Mouse (Mus musculus): ENCODE results near the gene Hectd4. TPM values are rescaled to one million over a fixed set of nuclear protein-coding genes. Genes with fewer than 3 reads are reported as not detected.
"Not testable (repeated sequence)": the region's sequence is repeated elsewhere in the genome, so short reads cannot be mapped to it uniquely, and the experiment has no call there.

Hectd4 gene
- polyA plus RNA-seq, 1 experiment: 61.5 TPM

- peaks cover 10% of the 10 kb centered on the region for H3K4me1 ChIP-seq (replicated peaks; ENCODE audit: control insufficient read depth, insufficient read depth, low read length)
- H3K4me3 ChIP-seq (ENCODE audit: control insufficient read depth, insufficient read depth, low read length): no peak overlapping the region
- no peak for DNase-seq
- TF ChIP-seq POLR2A (IDR thresholded peaks at IDR 0.05; ENCODE audit: control insufficient read depth, extremely low read depth, insufficient read depth, low read length, poor library complexity): no peak
- TF ChIP-seq CTCF (IDR thresholded peaks at IDR 0.05; ENCODE audit: borderline replicate concordance, control insufficient read depth, extremely low read depth, insufficient read depth, low read length, poor library complexity): no peak
- H3K36me3 ChIP-seq (ENCODE audit: control insufficient read depth, insufficient read depth, low read length): no peaks in the 10 kb centered on the region
- WGBS: 79% methylated on average over 4 of the region's 4 CpGs
- no peak overlapping the region for H3K27ac ChIP-seq (ENCODE audit: control insufficient read depth, insufficient read depth, low read length)
- H3K27me3 ChIP-seq (ENCODE audit: control insufficient read depth, insufficient read depth, low read length): no peaks in the 10 kb centered on the region
Observed at GRCm38 (mm10) chr5:121226845-121227244, 6.8 kb downstream of the Hectd4 start.

DNA sequence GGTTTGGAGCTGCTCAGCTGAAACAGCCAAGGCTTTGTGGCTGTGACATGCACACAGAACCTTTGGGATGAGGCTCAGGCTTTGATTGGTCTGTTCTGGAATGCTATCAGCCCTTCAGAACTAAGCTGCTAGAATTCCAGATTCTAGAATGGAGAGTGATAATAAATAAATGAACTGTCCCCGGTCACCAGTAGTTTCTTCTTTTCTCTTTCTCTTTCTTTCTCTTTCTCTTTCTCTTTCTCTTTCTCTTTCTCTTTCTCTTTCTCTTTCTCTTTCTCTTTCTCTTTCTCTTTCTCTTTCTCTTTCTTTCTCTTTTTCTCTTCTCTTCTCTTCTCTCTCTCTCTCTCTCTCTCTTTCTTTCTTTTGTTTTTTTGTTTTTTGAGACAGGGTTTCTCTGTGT lies 7.3 kb downstream of the Hectd4 start:
- WGBS: 90% methylated on average over 1 of the region's 1 CpGs
- H3K4me1 ChIP-seq (replicated peaks; ENCODE audit: control insufficient read depth, insufficient read depth, low read length): peaks cover 10% of the 10 kb centered on the region
- not testable (repeated sequence) for H3K36me3 ChIP-seq (ENCODE audit: control insufficient read depth, insufficient read depth, low read length); H3K27ac ChIP-seq (ENCODE audit: control insufficient read depth, insufficient read depth, low read length); DNase-seq; H3K4me3 ChIP-seq (ENCODE audit: control insufficient read depth, insufficient read depth, low read length); H3K27me3 ChIP-seq (ENCODE audit: control insufficient read depth, insufficient read depth, low read length)

- no peak overlapping the region for H3K4me3 ChIP-seq (ENCODE audit: control insufficient read depth, insufficient read depth, low read length)
- no peak overlapping the region for H3K27ac ChIP-seq (ENCODE audit: control insufficient read depth, insufficient read depth, low read length)
- WGBS: 96% methylated on average over 2 of the region's 2 CpGs
- peaks cover 10% of the 10 kb centered on the region for H3K4me1 ChIP-seq (replicated peaks; ENCODE audit: control insufficient read depth, insufficient read depth, low read length)
- TF ChIP-seq POLR2A (IDR thresholded peaks at IDR 0.05; ENCODE audit: control insufficient read depth, extremely low read depth, insufficient read depth, low read length, poor library complexity): no peak
- no peak for TF ChIP-seq CTCF (IDR thresholded peaks at IDR 0.05; ENCODE audit: borderline replicate concordance, control insufficient read depth, extremely low read depth, insufficient read depth, low read length, poor library complexity)
- DNase-seq: no peak
- no peaks in the 10 kb centered on the region for H3K36me3 ChIP-seq (ENCODE audit: control insufficient read depth, insufficient read depth, low read length)
- no peaks in the 10 kb centered on the region for H3K27me3 ChIP-seq (ENCODE audit: control insufficient read depth, insufficient read depth, low read length)
Observed at GRCm38 (mm10) chr5:121229182-121229581, 9.2 kb downstream of the Hectd4 start.

DNA sequence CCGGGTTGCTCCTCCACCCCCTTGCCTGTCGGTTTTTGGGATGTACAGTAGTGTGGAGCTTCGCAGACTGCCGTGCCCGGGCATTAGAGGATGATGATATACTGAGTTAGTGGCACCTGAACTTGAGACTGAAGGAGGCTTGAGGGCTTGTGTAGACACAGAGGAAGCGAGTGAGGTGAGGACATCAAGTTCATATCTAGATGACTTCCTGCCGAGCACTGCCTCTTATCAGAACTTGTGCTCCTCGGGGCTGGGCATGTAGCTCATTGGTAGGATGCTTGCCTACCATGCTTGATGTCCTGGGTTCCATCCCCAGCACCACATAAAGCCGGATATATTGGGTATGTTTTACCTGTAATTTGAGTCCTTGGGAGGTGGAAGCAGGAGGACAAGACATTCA lies 10.8 kb downstream of the Hectd4 start:
- H3K36me3 ChIP-seq (ENCODE audit: control insufficient read depth, insufficient read depth, low read length): no peaks in the 10 kb centered on the region
- 71% methylated on average over 9 of the region's 9 CpGs for WGBS
- DNase-seq: no peak
- no peak overlapping the region for H3K4me3 ChIP-seq (ENCODE audit: control insufficient read depth, insufficient read depth, low read length)
- no peak for TF ChIP-seq CTCF (IDR thresholded peaks at IDR 0.05; ENCODE audit: borderline replicate concordance, control insufficient read depth, extremely low read depth, insufficient read depth, low read length, poor library complexity)
- TF ChIP-seq POLR2A (IDR thresholded peaks at IDR 0.05; ENCODE audit: control insufficient read depth, extremely low read depth, insufficient read depth, low read length, poor library complexity): no peak
- no peak overlapping the region for H3K27ac ChIP-seq (ENCODE audit: control insufficient read depth, insufficient read depth, low read length)
- no peaks in the 10 kb centered on the region for H3K27me3 ChIP-seq (ENCODE audit: control insufficient read depth, insufficient read depth, low read length)
- H3K4me1 ChIP-seq (replicated peaks; ENCODE audit: control insufficient read depth, insufficient read depth, low read length): peaks cover 10% of the 10 kb centered on the region

GRCm38 (mm10) chr5:121232789-121233188 lies 12.8 kb downstream of the Hectd4 start:
- no peak overlapping the region for H3K27ac ChIP-seq (ENCODE audit: control insufficient read depth, insufficient read depth, low read length)

GRCm38 (mm10) chr5:121233726-121234125 lies 13.7 kb downstream of the Hectd4 start:
- H3K4me1 ChIP-seq (replicated peaks; ENCODE audit: control insufficient read depth, insufficient read depth, low read length): peaks cover 7% of the 10 kb centered on the region
- no peak overlapping the region for H3K27ac ChIP-seq (ENCODE audit: control insufficient read depth, insufficient read depth, low read length)
- no peaks in the 10 kb centered on the region for H3K36me3 ChIP-seq (ENCODE audit: control insufficient read depth, insufficient read depth, low read length)
- TF ChIP-seq CTCF (IDR thresholded peaks at IDR 0.05; ENCODE audit: borderline replicate concordance, control insufficient read depth, extremely low read depth, insufficient read depth, low read length, poor library complexity): no peak
- WGBS: 96% methylated on average over 2 of the region's 2 CpGs
- H3K4me3 ChIP-seq (ENCODE audit: control insufficient read depth, insufficient read depth, low read length): no peak overlapping the region
- no peak for DNase-seq
- no peaks in the 10 kb centered on the region for H3K27me3 ChIP-seq (ENCODE audit: control insufficient read depth, insufficient read depth, low read length)

More at GRCm38 (mm10) chr5:121232789-121233188, 12.8 kb downstream of the Hectd4 start:
- TF ChIP-seq CTCF (IDR thresholded peaks at IDR 0.05; ENCODE audit: borderline replicate concordance, control insufficient read depth, extremely low read depth, insufficient read depth, low read length, poor library complexity) (no peak), POLR2A (IDR thresholded peaks at IDR 0.05; ENCODE audit: control insufficient read depth, extremely low read depth, insufficient read depth, low read length, poor library complexity) (no peak)
- no peak for DNase-seq
- 100% methylated on average over 1 of the region's 1 CpGs for WGBS
- H3K27me3 ChIP-seq (ENCODE audit: control insufficient read depth, insufficient read depth, low read length): no peaks in the 10 kb centered on the region
- no peak overlapping the region for H3K4me3 ChIP-seq (ENCODE audit: control insufficient read depth, insufficient read depth, low read length)
- H3K4me1 ChIP-seq (replicated peaks; ENCODE audit: control insufficient read depth, insufficient read depth, low read length): peaks cover 7% of the 10 kb centered on the region
- no peaks in the 10 kb centered on the region for H3K36me3 ChIP-seq (ENCODE audit: control insufficient read depth, insufficient read depth, low read length)

DNA sequence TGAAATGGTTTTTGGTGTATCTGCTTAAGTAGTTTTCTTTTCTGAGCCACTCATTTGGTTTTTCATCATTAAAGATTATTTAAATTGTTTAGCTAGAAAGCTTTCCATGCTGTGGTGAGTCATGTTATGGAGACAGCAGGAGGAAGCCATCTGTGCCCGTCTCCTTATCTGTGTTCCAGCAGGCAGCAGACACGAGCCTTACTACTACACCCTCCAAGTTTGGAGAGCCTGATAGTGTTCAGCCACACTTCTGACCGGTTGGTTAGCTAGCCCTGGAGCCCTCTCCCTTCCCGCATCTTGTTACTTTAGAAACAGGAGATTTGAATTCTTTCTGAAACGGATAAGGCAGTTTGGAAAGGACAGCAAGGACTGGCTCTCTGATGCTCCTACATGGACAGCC lies 16.2 kb downstream of the Hectd4 start:
- TF ChIP-seq CTCF (IDR thresholded peaks at IDR 0.05; ENCODE audit: borderline replicate concordance, control insufficient read depth, extremely low read depth, insufficient read depth, low read length, poor library complexity): no peak
- TF ChIP-seq POLR2A (IDR thresholded peaks at IDR 0.05; ENCODE audit: control insufficient read depth, extremely low read depth, insufficient read depth, low read length, poor library complexity): no peak
- H3K4me3 ChIP-seq (ENCODE audit: control insufficient read depth, insufficient read depth, low read length): no peak overlapping the region
- WGBS: 89% methylated on average over 5 of the region's 5 CpGs
- H3K4me1 ChIP-seq (replicated peaks; ENCODE audit: control insufficient read depth, insufficient read depth, low read length): no peaks in the 10 kb centered on the region
- no peaks in the 10 kb centered on the region for H3K36me3 ChIP-seq (ENCODE audit: control insufficient read depth, insufficient read depth, low read length)
- no peak for DNase-seq
- no peaks in the 10 kb centered on the region for H3K27me3 ChIP-seq (ENCODE audit: control insufficient read depth, insufficient read depth, low read length)
- no peak overlapping the region for H3K27ac ChIP-seq (ENCODE audit: control insufficient read depth, insufficient read depth, low read length)

Measured in thymus, adult 2 months (tissue).